Mouse (Mus musculus): ENCODE measurements at regions not wholly inside any gene's neighbourhood (a gene's known extent, or its start where the extent isn't known, plus 50 kb on each side); places are given as distances from the start of the nearest gene placed in this dataset.

GRCm38 (mm10) chr19:44659316-44659715, 96.5 kb upstream of the Pax2 start:
- H3K27ac ChIP-seq: no peak overlapping the region
- no peak overlapping the region for H3K4me3 ChIP-seq
- no peak for DNase-seq (ENCODE audit: low spot score in 2 of 2)
- TF ChIP-seq CTCF (conservative IDR thresholded peaks at IDR 0.05): no peak

- no peak overlapping the region for H3K27ac ChIP-seq
- no peak overlapping the region for H3K4me3 ChIP-seq
- DNase-seq (ENCODE audit: low spot score in 2 of 2): no peak
- no peak for TF ChIP-seq CTCF (conservative IDR thresholded peaks at IDR 0.05)
Observed at GRCm38 (mm10) chr19:44669535-44669958, 86.3 kb upstream of the Pax2 start.

GRCm38 (mm10) chr19:44674621-44675245, 81.1 kb upstream of the Pax2 start:
- no peak for TF ChIP-seq CTCF (conservative IDR thresholded peaks at IDR 0.05)
- peak overlapping the region; percentile 48 for H3K4me3 ChIP-seq
- H3K27ac ChIP-seq: peak overlapping the region; percentile 15; the same call in 1 of the 2 replicates
- DNase-seq (ENCODE audit: low spot score in 2 of 2): peak in 1 of 2 experiments; percentile 30

DNA sequence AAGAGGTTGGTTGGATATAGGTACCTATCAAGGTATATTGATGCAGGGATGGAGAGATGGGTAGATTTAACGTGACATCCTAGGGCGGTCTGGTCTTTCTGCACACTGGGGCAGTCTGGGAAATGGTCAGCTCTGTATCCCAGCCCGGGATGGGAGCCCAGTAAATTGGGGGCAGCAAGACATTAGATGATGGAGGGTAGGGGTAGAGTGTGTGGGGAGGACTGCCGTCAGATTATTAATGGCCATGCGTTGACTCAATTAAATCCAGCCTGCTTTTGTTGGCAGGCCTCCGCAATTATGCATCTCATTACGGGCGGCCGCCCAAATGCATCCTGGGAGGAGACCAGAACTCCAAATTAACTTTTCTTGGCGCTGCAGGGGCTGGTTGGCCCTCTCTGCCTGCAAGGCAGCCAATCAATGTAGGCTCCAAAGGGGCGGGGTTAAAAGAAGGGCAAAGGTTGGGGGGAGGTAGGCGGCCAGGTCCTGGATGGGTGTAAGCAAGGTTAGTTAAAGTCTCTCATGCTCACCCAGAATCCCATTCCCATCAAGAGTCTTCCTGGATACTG, 79.2 kb upstream of the Pax2 start:
- no peak for DNase-seq (ENCODE audit: low spot score in 2 of 2)

GRCm38 (mm10) chr19:44677295-44677694, 78.5 kb upstream of the Pax2 start:
- TF ChIP-seq CTCF (conservative IDR thresholded peaks at IDR 0.05): no peak
- H3K27ac ChIP-seq: no peak overlapping the region

More for the DNA sequence above, 79.2 kb upstream of the Pax2 start:
- Histone ChIP-seq H3K4me3 (no peak overlapping the region), H3K27ac (no peak overlapping the region)
- no peak for TF ChIP-seq CTCF (conservative IDR thresholded peaks at IDR 0.05)

GRCm38 (mm10) chr19:44678686-44679085, 77.2 kb upstream of the Pax2 start:
- no peak for DNase-seq (ENCODE audit: low spot score in 2 of 2)
- H3K27ac ChIP-seq: no peak overlapping the region
- no peak overlapping the region for H3K4me3 ChIP-seq
- no peak for TF ChIP-seq CTCF (conservative IDR thresholded peaks at IDR 0.05)

More at GRCm38 (mm10) chr19:44677295-44677694, 78.5 kb upstream of the Pax2 start:
- no peak overlapping the region for H3K4me3 ChIP-seq
- no peak for DNase-seq (ENCODE audit: low spot score in 2 of 2)

- no peak for TF ChIP-seq CTCF (conservative IDR thresholded peaks at IDR 0.05)
- Histone ChIP-seq H3K27ac (no peak overlapping the region), H3K4me3 (no peak overlapping the region)
- DNase-seq (ENCODE audit: low spot score in 2 of 2): no peak
Observed at GRCm38 (mm10) chr19:44681675-44682074, 74.2 kb upstream of the Pax2 start.

- no peak for TF ChIP-seq CTCF (conservative IDR thresholded peaks at IDR 0.05)
- DNase-seq (ENCODE audit: low spot score in 2 of 2): no peak
- H3K4me3 ChIP-seq: no peak overlapping the region
- no peak overlapping the region for H3K27ac ChIP-seq
Observed at GRCm38 (mm10) chr19:44683191-44683590, 72.7 kb upstream of the Pax2 start.

- DNase-seq (ENCODE audit: low spot score in 2 of 2): peak; percentile 42 to 70
- Histone ChIP-seq H3K27ac (no peak overlapping the region), H3K4me3 (peak overlapping the region; percentile 49)
- peak; percentile 83 for TF ChIP-seq CTCF (conservative IDR thresholded peaks at IDR 0.05)
Observed at GRCm38 (mm10) chr19:44684061-44684514, 71.8 kb upstream of the Pax2 start.

GRCm38 (mm10) chr19:44686061-44686460, 69.8 kb upstream of the Pax2 start:
- no peak overlapping the region for H3K4me3 ChIP-seq
- no peak overlapping the region for H3K27ac ChIP-seq
- DNase-seq (ENCODE audit: low spot score in 2 of 2): no peak
- TF ChIP-seq CTCF (conservative IDR thresholded peaks at IDR 0.05): no peak

- H3K27ac ChIP-seq: peak overlapping the region; percentile 63; the same call in 1 of the 2 replicates
- DNase-seq (ENCODE audit: low spot score in 2 of 2): no peak
- TF ChIP-seq CTCF (conservative IDR thresholded peaks at IDR 0.05): no peak
- peak overlapping the region; percentile 44 for H3K4me3 ChIP-seq
Observed at GRCm38 (mm10) chr19:44692396-44692795, 63.4 kb upstream of the Pax2 start.

- TF ChIP-seq CTCF (conservative IDR thresholded peaks at IDR 0.05): no peak
- Histone ChIP-seq H3K27ac (peak overlapping the region; percentile 63; the same call in 1 of the 2 replicates), H3K4me3 (peak overlapping the region; percentile 44)
- DNase-seq (ENCODE audit: low spot score in 2 of 2): no peak
Observed at GRCm38 (mm10) chr19:44692816-44693215, 63.0 kb upstream of the Pax2 start.

- peak overlapping the region; percentile 75; the same call in 1 of the 2 replicates for H3K27ac ChIP-seq
- H3K4me3 ChIP-seq: peak overlapping the region; percentile 37; the same call in 1 of the 2 replicates
- no peak for TF ChIP-seq CTCF (conservative IDR thresholded peaks at IDR 0.05)
- DNase-seq (ENCODE audit: low spot score in 2 of 2): peak in 1 of 2 experiments; percentile 31
Observed at GRCm38 (mm10) chr19:44695331-44695730, 60.5 kb upstream of the Pax2 start.

Data from layer of hippocampus, adult 2 months (tissue).